Mouse (Mus musculus) urinary bladder, adult 2 months (tissue): ENCODE measurements around the gene Kptn. TPM values are rescaled to one million over a fixed set of nuclear protein-coding genes. Genes with fewer than 3 reads are reported as not detected.

Experiments used
- DNase-seq: peaks from one replicate; pipeline ENCODE4 v3.0.0; 2022; ENCODE audit warnings: low spot score
- polyA plus RNA-seq: library from polyadenylated mRNA; depleted of rRNA; stranded (reverse); fragments of >200 nt; gene quantifications from 2 replicates; pipeline ENCODE4 v1.2.3, GENCODE M21; 2012; rRNA removed

Gene Kptn
- polyA plus RNA-seq, 1 experiment: 27.2 TPM

GRCm38 (mm10) chr7:16161302-16161701 lies 41.6 kb downstream of the Kptn start:
- no peak for DNase-seq

- DNase-seq: no peak
These were observed 42.3 kb downstream of the Kptn start for GRCm38 (mm10) chr7:16162036-16162435.

GRCm38 (mm10) chr7:16172141-16172581 lies 52.5 kb downstream of the Kptn start:
- DNase-seq: no peak

GRCm38 (mm10) chr7:16172586-16173140 lies 53.0 kb downstream of the Kptn start:
- no peak for DNase-seq

GRCm38 (mm10) chr7:16173146-16173545 lies 53.5 kb downstream of the Kptn start:
- no peak for DNase-seq

GRCm38 (mm10) chr7:16174597-16175541 lies 55.2 kb downstream of the Kptn start, which contains the start of gene Meis3:
Gene Meis3 (plus strand): TSS chr7:16175090.
- DNase-seq: peak; percentile 43

- DNase-seq: no peak
These were observed 55.8 kb downstream of the Kptn start for GRCm38 (mm10) chr7:16175542-16175931.

Other genes with a start within 250 kb of the Kptn start
- not detected in 2 replicates for gene Crx, start 239.9 kb upstream of the Kptn start, polyA plus RNA-seq
- not detected in 2 replicates for gene Crxos, start 237.3 kb upstream of the Kptn start, polyA plus RNA-seq
- 482 and 493 TPM in 2 replicates for gene Selenow, start 197.5 kb upstream of the Kptn start, polyA plus RNA-seq
- 161 and 200 TPM in 2 replicates for gene Nop53, start 173.8 kb upstream of the Kptn start, polyA plus RNA-seq
- 75.8 and 96.6 TPM in 2 replicates for gene Ehd2, start 152.3 kb upstream of the Kptn start, polyA plus RNA-seq
- gene Bicra, start 72.0 kb upstream of the Kptn start, polyA plus RNA-seq: 3.3 and 7.9 TPM in 2 replicates
- gene Zfp541, start 58.1 kb upstream of the Kptn start, polyA plus RNA-seq: 0.06 and 0.07 TPM in 2 replicates
- 172 and 208 TPM in 2 replicates for gene Napa, start 21.4 kb upstream of the Kptn start, polyA plus RNA-seq
- 3.8 and 6.6 TPM in 2 replicates for gene Slc8a2, start 9.9 kb downstream of the Kptn start, polyA plus RNA-seq
- 38.4 and 47.7 TPM in 2 replicates for gene Meis3, start 55.2 kb downstream of the Kptn start, polyA plus RNA-seq
- gene Dhx34, start 102.1 kb downstream of the Kptn start, polyA plus RNA-seq: 13.8 and 15.2 TPM in 2 replicates
- 1.6 and 1.7 TPM in 2 replicates for gene C5ar2, start 124.3 kb downstream of the Kptn start, polyA plus RNA-seq
- 11.8 and 16.8 TPM in 2 replicates for gene C5ar1, start 139.6 kb downstream of the Kptn start, polyA plus RNA-seq
- gene Inafm1, start 153.7 kb downstream of the Kptn start, polyA plus RNA-seq: 26.5 and 36.7 TPM in 2 replicates
- 61.4 and 104 TPM in 2 replicates for gene Ccdc9, start 166.9 kb downstream of the Kptn start, polyA plus RNA-seq
- gene Bbc3, start 188.5 kb downstream of the Kptn start, polyA plus RNA-seq: 5.0 and 5.2 TPM in 2 replicates